Mouse (Mus musculus) testis, adult 2 months (tissue): ENCODE data around the gene Agfg2. TPM values are rescaled to one million over a fixed set of nuclear protein-coding genes. Genes with fewer than 3 reads are reported as not detected.

ENCODE experiments used
- H3K27ac ChIP-seq: fragments of 200-500 bp; 2 replicates; pipeline ENCODE4 v1.5.1; 2012; ENCODE audit warnings: low read depth, low read length; ENCODE audit not compliant: control insufficient read depth, insufficient read depth
- H3K27me3 ChIP-seq: fragments of 200-500 bp; 2 replicates; pipeline ENCODE4 v1.6.1; 2012; ENCODE audit warnings: mild to moderate bottlenecking, low read length, moderate library complexity; ENCODE audit not compliant: control insufficient read depth, insufficient read depth
- H3K36me3 ChIP-seq: fragments of 200-500 bp; 2 replicates; pipeline ENCODE4 v1.6.1; 2012; ENCODE audit warnings: mild to moderate bottlenecking, low read length; ENCODE audit not compliant: control insufficient read depth, insufficient read depth
- H3K4me1 ChIP-seq: fragments of 200-500 bp; 2 replicates; pipeline ENCODE4 v1.6.1; 2012; ENCODE audit warnings: low read length; ENCODE audit not compliant: control insufficient read depth, insufficient read depth
- H3K4me3 ChIP-seq: fragments of 200-500 bp; 2 replicates; pipeline ENCODE4 v1.5.1; 2012; ENCODE audit warnings: low read depth, mild to moderate bottlenecking, low read length, moderate library complexity, mixed read lengths; ENCODE audit not compliant: control insufficient read depth
- CTCF ChIP-seq: fragments of 200-500 bp; IDR thresholded peaks from 2 replicates; pipeline ENCODE4 v1.5.1; 2012; ENCODE audit warnings: low read depth, mild to moderate bottlenecking, inconsistent platforms, low read length, moderate library complexity; ENCODE audit not compliant: control insufficient read depth, insufficient read depth, insufficient replicate concordance
- POLR2A ChIP-seq: fragments of 200-500 bp; IDR thresholded peaks from 2 replicates; pipeline ENCODE4 v1.6.1; 2012; ENCODE audit warnings: low read depth, mild to moderate bottlenecking, inconsistent platforms, low read length, moderate library complexity; ENCODE audit not compliant: control insufficient read depth
- polyA plus RNA-seq: library from polyadenylated mRNA; depleted of rRNA; stranded (reverse); fragments of >200 nt; gene quantifications from 2 replicates; pipeline ENCODE4 v1.2.3, GENCODE M21; 2012

Agfg2 gene
- polyA plus RNA-seq, 1 experiment, result 12.0 TPM

DNA sequence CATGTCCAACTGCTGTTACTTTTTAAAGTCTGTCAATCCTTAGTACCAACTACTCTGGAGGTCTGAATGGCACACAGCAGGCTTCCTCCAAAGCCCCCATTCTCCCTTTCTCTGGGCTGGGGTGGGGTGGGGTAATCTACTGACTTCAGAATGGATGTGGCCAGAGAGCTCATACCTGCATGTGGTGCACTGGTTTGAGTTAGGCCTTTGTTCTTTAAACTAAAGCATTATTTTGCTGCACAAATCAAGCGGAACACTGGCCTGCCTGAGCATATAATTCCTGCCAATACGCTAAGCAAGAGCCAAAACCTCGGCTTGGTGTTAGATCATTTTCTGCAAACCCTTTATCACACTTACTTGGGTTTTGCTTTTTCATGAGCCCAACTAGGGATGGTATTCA, 10.3 kb upstream of the Agfg2 start:
- Histone ChIP-seq H3K4me1 (no peaks in the 10 kb centered on the region), H3K4me3 (no peak overlapping the region), H3K27me3 (no peaks in the 10 kb centered on the region), H3K27ac (no peak overlapping the region), H3K36me3 (no peaks in the 10 kb centered on the region)
- TF ChIP-seq POLR2A (no peak), CTCF (no peak)

DNA sequence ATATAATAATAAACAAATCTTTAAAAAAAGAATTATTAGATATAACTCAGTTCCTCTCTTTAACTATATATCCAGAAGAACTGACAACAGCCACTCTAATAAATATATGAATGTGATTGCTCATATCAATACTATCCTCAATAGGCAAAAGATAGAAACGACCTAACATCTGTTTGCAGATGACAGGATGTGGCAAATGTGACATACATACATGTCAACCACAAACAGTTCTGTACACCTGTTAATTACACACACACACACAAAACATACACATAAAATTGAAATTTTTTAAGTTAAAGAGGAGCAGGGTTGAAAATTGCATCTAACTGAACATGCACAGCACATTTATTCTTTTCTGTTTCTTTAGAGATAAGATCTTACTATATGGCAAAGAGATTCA, 7.4 kb upstream of the Agfg2 start:
- TF ChIP-seq CTCF, result no peak
- no peak for TF ChIP-seq POLR2A
- H3K4me3 ChIP-seq, result no peak overlapping the region
- H3K27ac ChIP-seq, result no peak overlapping the region
- H3K4me1 ChIP-seq, result no peaks in the 10 kb centered on the region
- H3K27me3 ChIP-seq, result no peaks in the 10 kb centered on the region
- H3K36me3 ChIP-seq, result no peaks in the 10 kb centered on the region

DNA sequence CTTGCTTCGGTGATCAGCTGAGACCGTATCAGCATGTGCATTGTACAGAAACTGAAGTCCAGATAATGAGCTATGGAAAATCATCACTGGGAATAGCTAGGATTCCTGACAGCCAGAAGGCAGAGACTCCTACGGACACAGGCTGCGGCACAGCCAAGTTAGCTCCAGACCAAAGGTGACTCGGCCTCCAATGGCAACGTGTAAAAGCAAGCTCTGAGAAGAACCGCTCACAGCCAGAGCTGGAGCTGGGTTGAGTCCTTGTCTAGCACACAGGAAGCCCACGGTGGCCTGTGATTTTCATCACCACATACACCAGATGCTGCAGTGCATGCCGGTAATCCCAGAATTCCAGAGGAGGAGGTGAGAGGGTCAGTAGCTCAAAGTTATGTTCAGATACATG, 6.0 kb upstream of the Agfg2 start:
- no peak overlapping the region for H3K27ac ChIP-seq
- H3K36me3 ChIP-seq, result no peaks in the 10 kb centered on the region
- TF ChIP-seq CTCF (no peak), POLR2A (no peak)
- H3K4me3 ChIP-seq, result no peak overlapping the region
- no peaks in the 10 kb centered on the region for H3K27me3 ChIP-seq
- no peaks in the 10 kb centered on the region for H3K4me1 ChIP-seq

DNA sequence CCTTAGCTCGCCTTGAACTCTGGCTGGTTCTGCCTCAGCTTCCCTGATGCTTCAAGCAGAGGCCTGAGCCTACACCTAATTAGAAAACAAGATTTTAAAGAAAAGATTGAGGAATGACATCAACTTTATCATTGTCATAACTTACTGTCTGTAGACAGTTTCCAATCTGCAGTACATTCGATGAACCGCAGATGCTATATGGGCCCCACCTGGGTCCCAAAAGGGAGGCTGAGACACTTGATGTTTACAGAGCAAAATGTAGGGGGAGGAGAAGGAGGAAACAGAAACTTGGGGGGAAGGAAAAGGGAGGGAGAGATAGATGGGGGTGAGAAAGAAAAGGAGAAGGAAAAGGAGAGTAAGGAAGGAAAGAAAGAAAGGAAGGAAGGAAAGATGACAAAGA, 5.4 kb upstream of the Agfg2 start:
- no peaks in the 10 kb centered on the region for H3K4me1 ChIP-seq
- no peaks in the 10 kb centered on the region for H3K27me3 ChIP-seq
- H3K36me3 ChIP-seq, result no peaks in the 10 kb centered on the region
- no peak for TF ChIP-seq CTCF
- TF ChIP-seq POLR2A, result no peak
- H3K4me3 ChIP-seq, result no peak overlapping the region
- no peak overlapping the region for H3K27ac ChIP-seq

DNA sequence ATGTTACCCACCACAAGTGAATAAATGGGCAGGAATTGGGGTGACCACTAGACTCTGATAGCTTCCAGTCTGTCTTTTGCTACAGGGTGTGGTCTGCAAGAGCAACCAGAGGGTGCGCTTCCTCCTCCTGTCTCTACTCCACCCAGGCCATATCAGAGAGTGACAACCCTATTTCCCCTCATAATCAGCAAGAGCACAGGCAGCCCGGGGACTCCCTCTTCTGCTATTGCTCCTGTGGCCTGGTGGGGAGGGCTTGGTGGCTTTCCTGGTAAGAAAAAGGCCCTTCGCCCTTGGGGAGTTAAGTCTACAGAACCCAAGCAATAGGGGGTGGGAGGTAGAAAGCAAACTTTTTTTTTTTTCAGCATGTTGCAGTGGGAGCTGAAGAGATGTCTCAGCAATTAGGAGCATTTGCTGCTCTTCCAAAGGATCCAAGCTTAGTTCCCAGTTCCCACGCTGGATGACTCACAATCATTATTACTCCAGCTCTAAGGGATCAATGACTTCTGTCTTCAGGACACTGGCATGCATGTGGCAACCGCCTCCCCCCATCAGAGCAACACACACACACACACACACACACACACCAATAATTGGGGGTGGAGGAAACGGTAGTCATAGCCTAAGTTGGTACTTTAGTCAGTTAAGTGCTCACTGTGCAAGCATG, 1.7 kb upstream of the Agfg2 start:
- H3K4me1 ChIP-seq, result peaks cover 3% of the 10 kb centered on the region; the same call in 1 of the 2 replicates
- H3K36me3 ChIP-seq, result no peaks in the 10 kb centered on the region
- H3K27me3 ChIP-seq, result no peaks in the 10 kb centered on the region
- TF ChIP-seq POLR2A, result no peak
- no peak for TF ChIP-seq CTCF
- no peak overlapping the region for H3K27ac ChIP-seq
- no peak overlapping the region for H3K4me3 ChIP-seq

DNA sequence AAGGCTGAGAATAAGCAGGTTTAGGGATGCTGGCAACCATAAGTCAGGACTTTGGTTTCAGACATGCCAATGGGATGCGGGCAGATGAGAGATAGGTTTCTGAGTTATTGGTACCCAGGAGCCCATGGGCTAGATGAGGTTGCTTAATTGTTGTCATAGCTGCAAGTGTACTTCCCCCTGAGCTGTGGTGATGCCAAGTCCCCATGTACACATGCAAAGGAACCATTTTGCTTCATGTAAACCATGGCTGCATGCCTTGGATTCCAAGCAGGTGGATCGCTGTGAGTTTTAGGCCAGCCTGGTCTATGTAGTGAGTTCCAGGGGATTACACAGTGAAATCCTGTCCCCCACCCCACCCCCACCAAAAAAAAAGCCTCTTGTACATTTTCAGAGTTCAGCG, 1.1 kb upstream of the Agfg2 start:
- Histone ChIP-seq H3K27ac (no peak overlapping the region), H3K4me1 (peaks cover 3% of the 10 kb centered on the region; the same call in 1 of the 2 replicates), H3K36me3 (no peaks in the 10 kb centered on the region), H3K27me3 (no peaks in the 10 kb centered on the region), H3K4me3 (no peak overlapping the region)
- TF ChIP-seq POLR2A (no peak), CTCF (no peak)

DNA sequence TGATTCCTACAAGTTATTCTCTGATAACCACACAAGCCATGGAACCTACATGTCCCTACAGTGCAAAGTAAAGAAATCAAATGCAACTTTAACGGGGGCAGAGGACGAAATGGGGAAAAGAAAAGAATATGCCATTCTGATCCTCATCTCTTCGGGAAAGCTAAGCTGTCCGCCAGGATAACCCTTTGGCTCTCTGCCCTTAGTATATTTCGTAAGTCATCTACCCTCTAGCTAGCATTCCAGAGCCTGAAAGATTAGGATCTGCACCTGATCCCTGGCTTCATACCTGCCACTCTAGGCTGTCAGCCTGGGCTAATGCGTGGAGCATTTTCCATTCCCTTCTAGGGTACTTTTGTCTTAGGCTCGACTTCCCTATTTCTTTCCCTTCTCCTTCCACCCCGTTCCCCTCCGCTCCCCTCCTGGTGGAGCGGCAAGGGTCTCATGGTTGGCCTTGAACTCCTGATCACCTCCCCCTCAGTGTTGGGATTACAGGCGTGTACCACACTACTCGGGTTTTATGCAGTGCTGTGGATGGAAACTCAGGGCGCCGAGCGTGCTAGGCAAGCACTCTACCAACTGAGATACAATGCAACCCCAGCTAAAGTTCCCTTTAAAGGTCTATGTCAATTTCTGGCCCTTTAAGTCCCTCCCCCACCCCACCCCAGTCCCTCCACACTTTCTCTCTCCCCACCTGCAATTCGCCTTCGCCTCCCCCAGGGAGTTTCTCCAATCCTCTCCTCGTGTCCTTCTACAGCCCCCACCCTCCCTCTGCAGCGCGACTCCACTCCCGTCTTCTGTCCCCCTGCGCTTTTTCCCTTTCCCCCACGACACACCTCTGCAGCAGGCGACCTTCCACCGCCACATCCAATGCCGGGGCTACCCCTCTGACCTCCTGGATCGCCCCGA, 885 bp downstream of the Agfg2 start:
- H3K36me3 ChIP-seq, result no peaks in the 10 kb centered on the region
- H3K4me3 ChIP-seq, result peak overlapping the region; percentile 88
- no peak for TF ChIP-seq POLR2A
- no peak for TF ChIP-seq CTCF
- H3K27me3 ChIP-seq, result no peaks in the 10 kb centered on the region
- no peak overlapping the region for H3K27ac ChIP-seq
- peaks cover 3% of the 10 kb centered on the region; the same call in 1 of the 2 replicates for H3K4me1 ChIP-seq
